Mouse (Mus musculus) intestine, embryonic 16.5 days (tissue): ENCODE measurements at regions not wholly inside any gene's neighbourhood (a gene's known extent, or its start where the extent isn't known, plus 50 kb on each side); places are given as distances from the start of the nearest gene placed in this dataset.
A peak's percentile ranks its signal among the peaks of the same experiment; 100 is the strongest.

Source experiments
- ATAC-seq: fragments of 200-750 bp; cut with Nextera tagmentation; 2 replicates; pipeline ENCODE4 v1.8.0; 2017; ENCODE audit warnings: moderate TSS enrichment, moderate library complexity
- H3K27ac ChIP-seq: fragments of 300-500 bp; sonication (generic); 2 replicates; pipeline ENCODE4 v1.5.1; 2014; ENCODE audit warnings: mild to moderate bottlenecking, low read length
- H3K27me3 ChIP-seq: fragments of 300-500 bp; sonication (generic); replicated peaks from 2 replicates; pipeline ENCODE4 v1.6.1; 2014; ENCODE audit warnings: low read length, control low read depth, mixed read lengths; ENCODE audit not compliant: control insufficient read depth, insufficient read depth
- H3K36me3 ChIP-seq: fragments of 300-500 bp; sonication (generic); 2 replicates; pipeline ENCODE4 v1.6.1; 2014; ENCODE audit warnings: low read length, control low read depth; ENCODE audit not compliant: control insufficient read depth, insufficient read depth
- H3K4me1 ChIP-seq: fragments of 300-500 bp; sonication (generic); 2 replicates; pipeline ENCODE4 v1.6.1; 2014; ENCODE audit warnings: low read length, control low read depth, mixed read lengths; ENCODE audit not compliant: control insufficient read depth, insufficient read depth
- H3K4me2 ChIP-seq: fragments of 300-500 bp; sonication (generic); 2 replicates; pipeline ENCODE4 v1.6.1; 2014; ENCODE audit warnings: low read depth, low read length, control low read depth
- H3K4me3 ChIP-seq: fragments of 300-500 bp; sonication (generic); 2 replicates; pipeline ENCODE4 v1.5.1; 2014; ENCODE audit warnings: mild to moderate bottlenecking, low read length
- H3K9ac ChIP-seq: fragments of 300-500 bp; sonication (generic); 2 replicates; pipeline ENCODE4 v1.6.1; 2014; ENCODE audit warnings: low read depth, low read length
- H3K9me3 ChIP-seq: fragments of 300-500 bp; sonication (generic); 2 replicates; pipeline ENCODE4 v1.6.1; 2016; ENCODE audit warnings: low read length, control low read depth; ENCODE audit not compliant: control insufficient read depth
- WGBS: fragments of 180-500 bp; shearing (Covaris S2); extraction: QIAGEN DNeasy Blood & Tissue Kit; methylation state at CpG from one replicate; pipeline ENCODE4 v1.1.7; 2014; 5-methylcytosine and 5-hydroxymethylcytosine counted together

DNA sequence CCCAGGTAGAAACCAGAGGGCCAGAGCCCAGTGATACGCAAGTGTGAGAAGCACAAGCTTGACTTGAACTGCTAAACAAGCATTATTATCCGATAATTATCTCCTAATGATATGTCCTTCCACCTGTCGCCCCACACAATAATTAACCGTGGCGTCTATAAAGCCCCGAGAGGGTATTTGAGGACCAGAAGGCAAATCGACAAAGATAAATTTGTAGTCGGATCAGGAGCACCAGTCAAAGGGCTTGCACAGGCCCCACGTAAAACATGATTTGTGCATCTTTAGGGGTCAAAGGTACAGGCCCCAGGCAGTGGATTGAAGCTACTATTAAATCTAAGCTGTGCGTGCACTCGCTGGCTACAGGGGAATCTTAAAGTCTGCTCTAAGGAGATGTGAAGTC lies 270.5 kb downstream of the Ajap1 start:
- WGBS = 43% methylated on average over 11 of the region's 11 CpGs
- Histone ChIP-seq H3K27me3 (no peaks in the 10 kb centered on the region), H3K36me3 (no peaks in the 10 kb centered on the region), H3K4me3 (no peak overlapping the region), H3K4me2 (no peak overlapping the region), H3K9me3 (no peaks in the 10 kb centered on the region), H3K27ac (no peak overlapping the region), H3K4me1 (no peaks in the 10 kb centered on the region), H3K9ac (no peak overlapping the region)
- no peak for ATAC-seq

DNA sequence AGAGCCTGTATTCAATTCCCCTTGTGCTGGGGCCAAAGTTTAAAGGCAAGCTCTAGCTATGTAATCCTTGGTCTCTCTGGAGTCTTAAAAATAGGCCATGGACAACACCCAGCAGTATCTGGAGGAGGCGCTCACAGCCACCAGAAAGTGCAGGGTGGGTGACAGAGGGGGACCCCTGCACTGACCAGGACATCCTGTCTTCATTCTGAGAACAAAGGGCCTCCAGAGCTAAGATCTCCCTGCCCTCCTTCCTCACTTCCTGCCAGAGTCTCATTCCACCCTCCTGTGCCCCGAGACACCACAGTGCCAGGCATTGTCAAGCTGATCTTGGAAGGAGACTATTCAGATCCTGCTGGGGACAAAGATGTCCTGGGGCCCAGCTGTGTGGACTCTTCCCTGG lies 273.8 kb downstream of the Ajap1 start:
- H3K27me3 ChIP-seq = no peaks in the 10 kb centered on the region
- 56% methylated on average over 2 of the region's 2 CpGs for WGBS
- H3K27ac ChIP-seq = no peak overlapping the region
- no peak overlapping the region for H3K9ac ChIP-seq
- H3K4me2 ChIP-seq = no peak overlapping the region
- no peaks in the 10 kb centered on the region for H3K9me3 ChIP-seq
- no peaks in the 10 kb centered on the region for H3K4me1 ChIP-seq
- no peak overlapping the region for H3K4me3 ChIP-seq
- no peaks in the 10 kb centered on the region for H3K36me3 ChIP-seq
- ATAC-seq = no peak

DNA sequence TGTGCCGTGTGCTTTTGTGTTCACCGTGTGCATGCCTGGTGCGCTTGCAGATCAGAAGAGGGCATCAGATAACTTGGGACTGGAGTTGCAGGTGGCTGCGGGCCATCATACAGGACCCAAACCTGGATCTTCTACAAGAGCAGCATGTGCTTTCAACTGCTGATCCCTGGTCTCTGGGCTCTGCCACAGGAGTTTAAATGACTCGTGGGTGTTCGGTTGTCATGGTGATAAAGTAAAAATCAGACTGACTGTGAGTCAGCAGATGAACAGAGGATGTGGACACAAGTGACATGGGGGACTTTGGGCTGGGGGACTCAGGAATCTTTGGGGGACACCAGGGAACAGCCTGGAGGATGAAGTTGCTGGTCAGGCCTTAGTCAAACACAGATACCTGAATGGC lies 274.4 kb downstream of the Ajap1 start:
- no peak overlapping the region for H3K4me2 ChIP-seq
- H3K36me3 ChIP-seq = no peaks in the 10 kb centered on the region
- no peak overlapping the region for H3K9ac ChIP-seq
- H3K4me1 ChIP-seq = no peaks in the 10 kb centered on the region
- H3K9me3 ChIP-seq = no peaks in the 10 kb centered on the region
- WGBS = 65% methylated on average over 6 of the region's 6 CpGs
- H3K27ac ChIP-seq = no peak overlapping the region
- H3K4me3 ChIP-seq = no peak overlapping the region
- no peak for ATAC-seq
- H3K27me3 ChIP-seq = no peaks in the 10 kb centered on the region

DNA sequence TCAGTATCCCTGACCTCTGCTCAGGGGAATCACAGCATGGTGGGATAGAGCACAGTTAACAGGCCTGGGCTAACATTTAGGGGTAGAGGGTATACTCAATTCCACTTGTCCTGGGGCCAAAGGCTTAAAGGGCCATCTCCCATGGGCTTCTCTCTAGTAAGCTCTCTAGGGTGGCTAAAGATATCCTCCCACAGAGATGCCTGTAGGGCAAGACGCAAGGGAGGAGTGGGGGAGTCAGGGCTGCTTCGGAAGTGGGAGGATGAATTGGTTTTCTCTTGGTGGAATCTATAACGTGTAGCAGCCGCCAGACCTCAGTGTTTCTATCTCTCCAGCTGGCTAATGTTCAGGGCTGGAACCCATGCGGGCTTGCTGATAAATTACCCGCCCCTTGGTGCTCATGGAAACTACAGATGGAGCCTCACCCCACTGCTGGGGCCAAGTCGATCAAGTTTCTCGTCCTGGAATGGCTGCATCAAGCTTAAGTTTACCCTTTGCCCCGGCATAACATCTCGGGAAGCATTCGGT lies 275.0 kb downstream of the Ajap1 start:
- 42% methylated on average over 11 of the region's 11 CpGs for WGBS
- Histone ChIP-seq H3K27me3 (no peaks in the 10 kb centered on the region), H3K36me3 (no peaks in the 10 kb centered on the region), H3K27ac (no peak overlapping the region), H3K4me3 (no peak overlapping the region), H3K4me1 (no peaks in the 10 kb centered on the region), H3K9ac (no peak overlapping the region), H3K9me3 (no peaks in the 10 kb centered on the region), H3K4me2 (no peak overlapping the region)
- peak; percentile 23; the same call in 1 of the 2 replicates for ATAC-seq

DNA sequence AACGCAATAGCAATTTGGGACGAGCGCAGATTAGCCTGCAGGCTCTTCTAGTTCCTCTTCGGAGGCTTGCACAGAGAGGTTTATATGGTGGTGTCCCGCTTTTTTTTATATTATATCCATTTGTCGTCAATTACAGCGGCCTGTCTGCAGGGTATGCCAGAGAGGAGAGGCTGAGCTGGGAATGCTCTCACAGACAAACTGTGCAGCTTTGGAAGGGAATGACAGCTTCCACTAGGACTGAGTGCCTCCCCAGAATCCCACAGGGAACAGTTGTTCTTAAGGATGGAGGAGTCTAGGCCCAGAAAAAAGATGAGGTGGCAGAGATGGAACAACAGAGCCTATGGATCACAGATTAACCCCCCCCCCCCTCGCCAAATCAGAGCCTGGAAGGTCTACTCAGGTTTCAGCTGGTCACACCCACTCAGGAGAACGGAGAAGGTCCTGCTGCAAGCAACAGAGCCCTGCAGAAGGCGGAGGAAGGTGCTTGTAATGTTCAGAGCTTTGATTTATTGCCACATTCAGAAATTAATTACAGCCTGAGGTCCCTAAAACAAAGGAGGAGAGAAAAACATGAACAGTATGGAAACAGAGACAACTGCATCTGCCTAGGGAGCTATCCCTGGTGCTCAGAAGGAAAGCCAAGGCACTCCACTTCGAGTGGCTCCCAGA lies 275.7 kb downstream of the Ajap1 start:
- Histone ChIP-seq H3K27ac (no peak overlapping the region), H3K4me1 (no peaks in the 10 kb centered on the region), H3K36me3 (no peaks in the 10 kb centered on the region), H3K4me3 (no peak overlapping the region), H3K27me3 (no peaks in the 10 kb centered on the region), H3K9me3 (no peaks in the 10 kb centered on the region), H3K9ac (no peak overlapping the region), H3K4me2 (no peak overlapping the region)
- no peak for ATAC-seq
- WGBS = 52% methylated on average over 11 of the region's 11 CpGs

DNA sequence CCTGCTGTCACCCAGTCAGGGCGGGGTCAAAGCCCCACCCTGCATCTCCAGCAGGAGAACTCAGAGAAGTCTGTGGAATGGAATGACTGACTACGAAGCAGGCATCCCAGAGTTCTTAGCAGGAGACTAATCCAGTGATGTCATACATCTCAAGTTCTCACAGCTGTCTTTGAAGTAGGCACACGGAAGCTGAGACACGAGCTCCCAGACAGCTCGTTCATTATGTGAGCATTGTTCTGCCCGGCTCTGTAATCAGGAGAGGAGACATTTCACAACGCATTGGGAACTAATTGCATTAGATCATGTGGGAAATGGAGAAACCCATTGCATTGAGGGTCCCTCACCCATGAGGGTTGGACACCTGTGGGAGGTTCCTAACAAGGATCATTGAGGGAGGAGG lies 277.8 kb downstream of the Ajap1 start:
- no peak overlapping the region for H3K9ac ChIP-seq
- H3K4me3 ChIP-seq = no peak overlapping the region
- H3K9me3 ChIP-seq = no peaks in the 10 kb centered on the region
- no peaks in the 10 kb centered on the region for H3K27me3 ChIP-seq
- 44% methylated on average over 7 of the region's 7 CpGs for WGBS
- H3K4me1 ChIP-seq = no peaks in the 10 kb centered on the region
- no peaks in the 10 kb centered on the region for H3K36me3 ChIP-seq
- no peak overlapping the region for H3K4me2 ChIP-seq
- no peak overlapping the region for H3K27ac ChIP-seq
- no peak for ATAC-seq

DNA sequence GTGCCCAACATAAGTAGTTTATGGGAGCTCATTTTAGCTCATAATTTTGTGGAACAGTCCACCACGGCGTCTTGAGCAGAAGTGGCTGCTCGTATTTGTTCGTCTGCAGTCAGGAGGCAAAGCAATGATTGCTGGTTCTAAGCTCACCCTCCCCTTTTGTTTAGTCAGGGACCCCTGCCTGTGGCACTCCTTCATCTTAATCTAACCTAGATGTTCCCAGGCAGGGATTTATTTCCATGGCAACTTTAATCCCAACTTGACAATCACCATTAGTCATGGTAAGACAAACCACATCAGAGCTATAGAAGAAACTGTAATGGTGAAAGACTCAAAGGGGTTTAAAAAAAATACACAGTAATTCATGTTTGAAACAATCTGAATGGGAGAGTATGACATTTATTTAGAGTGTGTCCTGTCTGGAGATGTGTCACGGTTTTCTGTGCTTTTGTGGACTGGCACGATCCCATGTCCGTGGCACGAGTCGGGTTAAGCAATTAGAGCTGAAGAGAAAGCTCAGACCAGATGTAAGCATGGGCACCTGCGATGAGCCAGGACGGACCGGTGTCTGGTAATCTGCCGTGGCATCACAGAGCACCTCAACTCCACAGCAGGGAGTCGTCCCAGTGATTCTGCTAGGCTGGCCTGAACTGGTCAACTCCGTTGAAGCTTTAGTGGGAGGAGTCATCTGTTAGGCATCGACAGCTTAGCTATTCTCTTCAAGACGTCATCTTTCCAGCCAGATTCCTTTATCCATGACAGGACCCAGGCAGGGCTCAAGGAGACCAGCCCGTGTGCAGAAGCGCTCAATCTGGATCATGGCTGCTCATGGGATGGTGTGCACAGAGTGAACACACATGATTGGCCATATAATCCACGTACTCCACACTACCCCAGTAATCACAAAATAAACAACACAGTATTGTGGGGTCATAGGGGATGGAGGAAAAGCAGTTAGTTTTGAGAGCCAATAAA lies 281.5 kb downstream of the Ajap1 start:
- no peak overlapping the region for H3K4me2 ChIP-seq
- no peak for ATAC-seq
- no peak overlapping the region for H3K9ac ChIP-seq
- no peak overlapping the region for H3K4me3 ChIP-seq
- 76% methylated on average over 20 of the region's 20 CpGs for WGBS
- no peaks in the 10 kb centered on the region for H3K27me3 ChIP-seq
- no peaks in the 10 kb centered on the region for H3K36me3 ChIP-seq
- H3K9me3 ChIP-seq = 0 out of 2 replicates have a peak, but pooled peaks cover 5% of the 10 kb centered on the region
- H3K4me1 ChIP-seq = no peaks in the 10 kb centered on the region
- no peak overlapping the region for H3K27ac ChIP-seq

DNA sequence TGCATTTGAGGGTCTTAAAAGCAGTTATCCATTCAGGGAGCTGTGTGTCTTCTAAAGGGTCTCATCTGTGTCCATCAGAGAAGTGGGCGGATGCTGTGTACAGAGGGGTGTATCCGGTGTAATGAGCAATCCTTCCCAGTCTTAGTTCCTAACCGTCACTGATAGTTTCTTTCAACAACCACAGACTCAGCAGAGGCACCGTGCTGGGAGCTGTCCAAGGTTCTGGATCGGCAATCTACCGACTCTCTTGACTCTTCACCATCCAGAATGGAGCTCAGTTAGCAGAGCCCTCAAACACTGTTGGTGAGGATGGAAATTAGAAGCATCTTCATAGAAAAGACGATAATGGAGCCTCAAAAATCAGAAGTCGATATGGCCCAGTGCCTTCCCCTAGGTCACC lies 293.1 kb downstream of the Ajap1 start:
- 6% methylated on average over 8 of the region's 8 CpGs for WGBS
- no peaks in the 10 kb centered on the region for H3K4me1 ChIP-seq
- H3K36me3 ChIP-seq = no peaks in the 10 kb centered on the region
- H3K27me3 ChIP-seq = no peaks in the 10 kb centered on the region
- no peak overlapping the region for H3K27ac ChIP-seq
- H3K9ac ChIP-seq = no peak overlapping the region
- no peak overlapping the region for H3K4me3 ChIP-seq
- H3K4me2 ChIP-seq = no peak overlapping the region
- no peaks in the 10 kb centered on the region for H3K9me3 ChIP-seq
- peak; percentile 31; the same call in 1 of the 2 replicates for ATAC-seq

DNA sequence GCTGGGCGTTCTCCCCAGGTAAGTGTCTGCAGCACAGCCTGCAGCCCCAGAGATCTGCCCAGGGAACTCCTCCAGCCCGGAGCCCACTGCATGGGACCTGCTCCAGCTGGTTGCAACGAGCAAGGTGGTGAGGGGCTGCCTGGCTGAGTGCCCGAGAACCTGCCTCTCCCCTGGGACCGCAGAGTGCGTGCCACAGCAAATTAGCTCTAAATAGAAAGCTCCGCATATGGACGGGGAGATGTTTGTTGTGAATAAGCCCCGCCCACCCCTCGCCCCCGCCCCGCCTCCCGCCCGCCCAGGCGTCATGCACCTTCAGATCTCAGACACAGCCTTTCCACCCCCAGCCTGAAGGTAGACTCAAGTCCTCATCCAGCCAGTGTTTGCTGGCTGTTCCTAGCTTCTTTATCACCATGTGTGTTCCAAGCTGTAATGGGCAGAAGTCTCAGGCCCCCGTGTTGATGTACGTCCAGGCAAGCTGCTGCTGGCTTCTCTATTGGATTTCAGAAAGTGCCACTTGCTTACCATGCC lies 294.0 kb downstream of the Ajap1 start:
- H3K4me3 ChIP-seq = no peak overlapping the region
- H3K9ac ChIP-seq = no peak overlapping the region
- H3K27me3 ChIP-seq = no peaks in the 10 kb centered on the region
- H3K36me3 ChIP-seq = no peaks in the 10 kb centered on the region
- no peaks in the 10 kb centered on the region for H3K4me1 ChIP-seq
- no peak overlapping the region for H3K4me2 ChIP-seq
- no peaks in the 10 kb centered on the region for H3K9me3 ChIP-seq
- WGBS = 1% methylated on average over 17 of the region's 17 CpGs
- no peak overlapping the region for H3K27ac ChIP-seq
- ATAC-seq = no peak
